Mouse (Mus musculus): Measurements from ENCODE around the gene Fmod. TPM values are rescaled to one million over a fixed set of nuclear protein-coding genes. Genes with fewer than 3 reads are reported as not detected.

The Fmod gene
- polyA plus RNA-seq, 1 experiment from 2014 or later: 7.0 TPM

- peaks cover 5% of the 10 kb centered on the region for H3K4me1 ChIP-seq (replicated peaks; ENCODE audit: control insufficient read depth, insufficient read depth, low read length)
These were observed 56.1 kb downstream of the Fmod start for GRCm38 (mm10) chr1:134092852-134093770.

DNA sequence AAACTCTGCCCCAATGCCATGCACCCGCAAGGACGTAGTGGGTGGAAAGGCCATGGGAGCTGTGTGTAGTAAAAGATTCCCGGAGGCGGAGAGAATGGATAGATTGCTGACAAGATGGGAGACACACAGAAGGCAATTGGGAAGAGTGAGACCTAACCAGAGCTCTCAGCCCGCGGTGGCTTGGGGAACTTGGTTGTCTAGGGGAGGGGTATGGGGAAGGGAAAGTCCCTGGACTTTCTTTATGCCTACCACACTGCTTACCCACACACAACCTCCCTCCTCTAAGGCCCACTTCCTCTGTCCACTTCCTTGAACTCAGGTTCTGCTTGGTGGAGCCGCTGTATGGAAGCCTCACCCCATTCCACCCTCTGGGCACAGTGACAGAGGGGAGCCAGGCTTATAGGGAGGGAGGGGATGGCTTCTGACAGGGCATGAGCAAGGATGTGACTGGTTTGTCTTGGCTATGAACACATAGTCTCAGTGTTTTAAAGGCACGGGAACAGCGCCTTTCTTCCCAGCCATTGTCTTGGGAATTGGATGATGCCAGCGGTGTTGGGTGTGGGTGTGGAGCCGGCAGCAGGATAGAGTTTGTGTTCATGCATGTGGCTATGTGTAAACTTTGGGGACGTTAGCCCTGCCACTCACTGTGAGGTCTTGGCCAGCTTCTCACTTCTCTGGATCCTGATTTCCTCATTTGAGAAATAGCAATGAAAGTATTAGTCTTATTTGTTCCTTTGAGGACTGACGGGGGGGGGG lies 56.9 kb downstream of the Fmod start:
- peak overlapping the region; percentile 38; the same call in 1 of the 2 replicates for H3K4me3 ChIP-seq (ENCODE audit: low read depth, low read length)
- H3K9me3 ChIP-seq (ENCODE audit: control insufficient read depth, low read length): no peaks in the 10 kb centered on the region
- DNase-seq (ENCODE audit: low spot score) (no peak), ATAC-seq (ENCODE audit: low FRiP score) (no peak)
- peaks cover 9% of the 10 kb centered on the region for H3K4me1 ChIP-seq (replicated peaks; ENCODE audit: control insufficient read depth, insufficient read depth, low read length)
- 72% methylated on average over 13 of the region's 13 CpGs for WGBS
- H3K27ac ChIP-seq (ENCODE audit: low read depth, low read length): peak overlapping the region; percentile 74
- peak overlapping the region; percentile 83 for H3K4me2 ChIP-seq (replicated peaks; ENCODE audit: low read depth, low read length)
- no peaks in the 10 kb centered on the region for H3K27me3 ChIP-seq (ENCODE audit: control insufficient read depth, insufficient read depth, low read length)
- H3K36me3 ChIP-seq (ENCODE audit: control insufficient read depth, insufficient read depth, low read length): no peaks in the 10 kb centered on the region
- H3K9ac ChIP-seq (ENCODE audit: low read depth, low read length): no peak overlapping the region; the same call in 1 of the 2 replicates

More at GRCm38 (mm10) chr1:134092852-134093770, 56.1 kb downstream of the Fmod start:
- Histone ChIP-seq H3K9me3 (ENCODE audit: control insufficient read depth, low read length) (no peaks in the 10 kb centered on the region), H3K36me3 (ENCODE audit: control insufficient read depth, insufficient read depth, low read length) (no peaks in the 10 kb centered on the region), H3K9ac (ENCODE audit: low read depth, low read length) (peak overlapping the region; percentile 69), H3K27ac (ENCODE audit: low read depth, low read length) (peak overlapping the region; percentile 74), H3K27me3 (ENCODE audit: control insufficient read depth, insufficient read depth, low read length) (no peaks in the 10 kb centered on the region), H3K4me2 (replicated peaks; ENCODE audit: low read depth, low read length) (peak overlapping the region; percentile 83), H3K4me3 (ENCODE audit: low read depth, low read length) (peak overlapping the region; percentile 38)
- ATAC-seq (ENCODE audit: low FRiP score): peak; percentile 80
- peak; percentile 87 for DNase-seq (ENCODE audit: low spot score)
- 3% methylated on average over 43 of the region's 43 CpGs for WGBS

GRCm38 (mm10) chr1:134095033-134095612 lies 58.1 kb downstream of the Fmod start:
- Histone ChIP-seq H3K4me2 (replicated peaks; ENCODE audit: low read depth, low read length) (no peak overlapping the region), H3K4me1 (replicated peaks; ENCODE audit: control insufficient read depth, insufficient read depth, low read length) (peaks cover 14% of the 10 kb centered on the region), H3K27me3 (ENCODE audit: control insufficient read depth, insufficient read depth, low read length) (no peaks in the 10 kb centered on the region), H3K9me3 (ENCODE audit: control insufficient read depth, low read length) (no peaks in the 10 kb centered on the region), H3K4me3 (ENCODE audit: low read depth, low read length) (no peak overlapping the region), H3K9ac (ENCODE audit: low read depth, low read length) (no peak overlapping the region), H3K36me3 (ENCODE audit: control insufficient read depth, insufficient read depth, low read length) (no peaks in the 10 kb centered on the region), H3K27ac (ENCODE audit: low read depth, low read length) (peak overlapping the region; percentile 56; the same call in 1 of the 2 replicates)
- no peak for ATAC-seq (ENCODE audit: low FRiP score)
- 63% methylated on average over 7 of the region's 7 CpGs for WGBS
- DNase-seq (ENCODE audit: low spot score): no peak

DNA sequence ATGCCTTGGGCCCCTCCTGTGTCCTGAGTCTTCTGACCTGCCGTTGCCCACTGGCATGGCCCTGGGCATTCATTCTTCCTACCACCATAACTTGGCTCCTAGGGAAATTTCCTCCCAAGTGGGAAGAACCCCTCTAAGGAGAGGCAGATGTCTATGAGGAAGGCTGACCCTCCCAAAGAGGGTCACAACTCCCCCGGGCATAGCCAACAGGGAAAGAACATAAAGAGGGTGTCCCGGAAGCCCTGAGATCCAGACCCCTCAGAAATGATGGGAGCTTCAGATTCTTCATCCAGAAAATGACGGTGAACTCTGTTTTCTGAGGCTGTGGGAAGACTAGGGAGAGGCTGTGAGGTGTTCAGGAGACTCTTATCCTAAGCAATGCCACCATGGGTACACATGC lies 58.7 kb downstream of the Fmod start:
- ATAC-seq (ENCODE audit: low FRiP score) (no peak), DNase-seq (ENCODE audit: low spot score) (no peak)
- Histone ChIP-seq H3K4me2 (replicated peaks; ENCODE audit: low read depth, low read length) (no peak overlapping the region), H3K27me3 (ENCODE audit: control insufficient read depth, insufficient read depth, low read length) (no peaks in the 10 kb centered on the region), H3K4me3 (ENCODE audit: low read depth, low read length) (no peak overlapping the region), H3K9me3 (ENCODE audit: control insufficient read depth, low read length) (no peaks in the 10 kb centered on the region), H3K36me3 (ENCODE audit: control insufficient read depth, insufficient read depth, low read length) (no peaks in the 10 kb centered on the region), H3K4me1 (replicated peaks; ENCODE audit: control insufficient read depth, insufficient read depth, low read length) (peaks cover 14% of the 10 kb centered on the region), H3K9ac (ENCODE audit: low read depth, low read length) (no peak overlapping the region), H3K27ac (ENCODE audit: low read depth, low read length) (peak overlapping the region; percentile 56)
- 83% methylated on average over 4 of the region's 4 CpGs for WGBS

GRCm38 (mm10) chr1:134096264-134096934 lies 59.3 kb downstream of the Fmod start:
- H3K4me1 ChIP-seq (replicated peaks; ENCODE audit: control insufficient read depth, insufficient read depth, low read length): peaks cover 14% of the 10 kb centered on the region
- no peaks in the 10 kb centered on the region for H3K36me3 ChIP-seq (ENCODE audit: control insufficient read depth, insufficient read depth, low read length)
- H3K27ac ChIP-seq (ENCODE audit: low read depth, low read length): peak overlapping the region; percentile 56
- no peak overlapping the region for H3K4me3 ChIP-seq (ENCODE audit: low read depth, low read length)
- no peak overlapping the region for H3K9ac ChIP-seq (ENCODE audit: low read depth, low read length)
- H3K27me3 ChIP-seq (ENCODE audit: control insufficient read depth, insufficient read depth, low read length): no peaks in the 10 kb centered on the region
- ATAC-seq (ENCODE audit: low FRiP score): peak; percentile 70
- H3K4me2 ChIP-seq (replicated peaks; ENCODE audit: low read depth, low read length): no peak overlapping the region
- 56% methylated on average over 14 of the region's 14 CpGs for WGBS
- DNase-seq (ENCODE audit: low spot score): peak; percentile 37
- no peaks in the 10 kb centered on the region for H3K9me3 ChIP-seq (ENCODE audit: control insufficient read depth, low read length)

GRCm38 (mm10) chr1:134097080-134097855 lies 60.2 kb downstream of the Fmod start:
- DNase-seq (ENCODE audit: low spot score) (no peak), ATAC-seq (ENCODE audit: low FRiP score) (no peak)
- Histone ChIP-seq H3K27ac (ENCODE audit: low read depth, low read length) (peak overlapping the region; percentile 56), H3K36me3 (ENCODE audit: control insufficient read depth, insufficient read depth, low read length) (no peaks in the 10 kb centered on the region), H3K4me1 (replicated peaks; ENCODE audit: control insufficient read depth, insufficient read depth, low read length) (peaks cover 14% of the 10 kb centered on the region), H3K9ac (ENCODE audit: low read depth, low read length) (no peak overlapping the region), H3K4me3 (ENCODE audit: low read depth, low read length) (no peak overlapping the region), H3K27me3 (ENCODE audit: control insufficient read depth, insufficient read depth, low read length) (no peaks in the 10 kb centered on the region), H3K9me3 (ENCODE audit: control insufficient read depth, low read length) (no peaks in the 10 kb centered on the region), H3K4me2 (replicated peaks; ENCODE audit: low read depth, low read length) (no peak overlapping the region)
- 91% methylated on average over 7 of the region's 7 CpGs for WGBS

All from hindbrain, embryonic 11.5 days (tissue).